Mouse (Mus musculus): ENCODE results near the gene Aptx. TPM values are rescaled to one million over a fixed set of nuclear protein-coding genes. Genes with fewer than 3 reads are reported as not detected.

Aptx gene
- total RNA-seq, 2 experiments from 2014 or later, result 18.9 to 20.9 TPM

GRCm38 (mm10) chr4:40676338-40676737, 26.7 kb downstream of the Aptx start:
- DNase-seq (ENCODE audit: low spot score in 2 of 2), result no peak

DNA sequence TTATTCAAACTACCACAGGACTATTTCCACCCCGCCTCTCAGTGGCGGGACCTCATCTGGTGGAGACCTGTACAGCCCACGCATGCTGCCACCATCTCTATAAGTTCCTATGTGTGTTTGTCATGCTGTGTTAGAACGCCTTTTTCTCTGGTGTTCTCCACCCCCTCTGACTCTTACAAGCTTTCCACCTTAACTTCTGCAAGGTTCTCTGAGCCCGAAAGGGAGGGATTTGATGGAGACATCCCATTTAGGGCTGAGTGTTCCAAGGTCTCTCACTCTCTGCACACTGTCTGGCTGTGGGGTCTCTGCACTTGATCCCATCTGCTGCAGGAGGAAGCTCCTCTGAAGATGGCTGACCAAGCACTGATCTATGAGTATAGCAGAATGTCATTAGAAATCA, 29.5 kb downstream of the Aptx start:
- DNase-seq (ENCODE audit: low spot score in 2 of 2), result no peak

DNA sequence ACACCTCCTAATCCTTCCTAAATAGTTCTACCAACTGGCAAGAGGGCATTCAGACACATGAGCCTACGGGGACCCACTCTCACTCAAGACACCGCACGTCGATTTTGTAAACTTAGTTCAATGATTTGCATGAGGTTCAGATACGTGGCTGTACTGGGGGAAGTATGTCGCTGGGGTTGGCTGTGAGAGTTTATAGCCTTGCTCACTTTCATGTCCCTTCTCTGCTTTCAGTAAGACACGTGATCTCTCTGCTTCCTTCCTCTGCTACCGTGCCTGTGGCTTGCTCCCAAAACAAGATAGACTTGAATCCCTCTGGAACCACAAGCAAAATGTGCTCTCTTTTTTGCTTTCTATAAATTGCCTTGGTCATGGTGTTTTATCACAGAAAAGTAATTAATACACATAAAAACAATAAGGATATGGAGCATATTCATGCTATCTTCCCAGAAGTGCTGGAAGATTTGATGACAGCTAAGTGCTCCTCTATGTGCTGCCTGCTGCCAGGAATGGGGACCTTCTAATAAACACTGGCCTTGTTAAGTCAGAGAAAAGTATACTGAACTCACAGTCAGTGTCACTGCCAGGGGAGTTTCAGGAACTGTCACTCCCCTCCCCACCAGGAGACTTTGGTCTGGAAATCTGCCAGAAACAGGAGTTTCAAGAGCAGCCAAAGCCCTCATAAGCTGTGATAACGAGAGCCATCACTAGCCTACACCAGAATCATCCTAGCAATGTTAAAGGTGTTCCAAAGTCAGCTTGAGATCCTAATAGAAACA, 36.6 kb downstream of the Aptx start:
- DNase-seq (ENCODE audit: low spot score in 2 of 2), result no peak

DNA sequence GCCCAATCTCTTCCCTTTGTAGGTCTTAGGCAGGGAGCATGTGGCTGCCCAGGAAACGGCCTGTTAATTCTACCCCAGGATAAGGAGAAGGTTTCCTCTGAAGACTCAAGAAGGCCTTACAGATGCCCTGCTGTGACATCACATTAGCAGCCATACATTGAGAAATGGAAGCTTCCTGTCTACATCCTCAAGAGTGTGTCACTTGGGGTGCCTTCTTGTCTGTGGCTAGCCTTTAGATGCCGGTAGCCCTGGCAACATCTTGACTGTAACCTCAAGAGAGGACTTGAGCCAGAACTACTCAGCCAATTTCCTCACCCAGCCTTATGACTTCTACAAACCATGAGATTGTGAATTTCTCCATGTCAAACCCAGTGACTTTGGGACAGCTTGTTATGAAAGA, 51.9 kb downstream of the Aptx start:
- no peak for DNase-seq (ENCODE audit: low spot score in 2 of 2)

DNA sequence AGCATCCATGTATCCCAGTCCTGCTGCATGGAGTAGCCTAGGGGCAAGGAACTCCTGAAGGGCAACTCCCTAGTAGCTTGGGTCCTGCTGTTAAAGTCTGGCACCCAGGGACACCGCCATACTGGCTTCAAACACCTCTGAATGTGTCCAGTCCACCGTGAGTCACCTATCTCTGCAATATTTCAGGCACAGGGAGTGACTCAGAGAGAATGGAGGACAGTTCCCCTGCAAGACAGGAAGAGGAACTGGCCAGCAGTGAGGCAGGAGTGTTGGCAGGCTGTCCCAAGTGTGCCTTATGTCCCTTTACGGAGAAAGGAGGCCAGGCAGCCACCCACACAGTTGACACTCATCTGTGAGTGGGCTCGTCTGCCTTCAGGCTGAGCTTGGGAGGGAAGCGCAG, 53.9 kb downstream of the Aptx start:
- no peak for DNase-seq (ENCODE audit: low spot score in 2 of 2)

GRCm38 (mm10) chr4:40643567-40643966, 59.4 kb downstream of the Aptx start:
- DNase-seq (ENCODE audit: low spot score in 2 of 2), result no peak

DNA sequence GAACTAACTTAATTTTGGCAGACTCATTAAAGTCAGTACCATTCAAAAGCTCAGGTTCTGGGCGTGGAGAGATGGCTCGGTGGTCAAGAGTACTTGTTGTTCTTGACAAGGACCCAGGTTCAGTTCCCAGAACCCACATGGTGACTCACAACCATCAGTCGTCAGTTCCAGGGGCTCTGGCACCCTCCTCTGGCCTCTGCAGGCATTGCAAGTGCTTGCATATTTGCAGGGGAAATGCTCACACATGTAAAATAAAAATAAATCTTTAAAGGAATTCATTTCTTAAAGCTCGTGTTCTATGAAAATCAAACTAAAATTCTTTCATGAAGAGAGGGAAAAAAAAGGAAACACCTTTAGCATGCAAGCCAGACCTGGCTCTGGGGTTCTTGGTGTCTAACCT, 62.0 kb downstream of the Aptx start:
- DNase-seq (ENCODE audit: low spot score in 2 of 2), result no peak

Small RNA genes within 50 kb of the gene (microRNA-seq; reads per million reads assigned to microRNA genes)
- not detected for gene Mir207

Other genes with a start within 250 kb of the Aptx start
- under 1 TPM; 0.15 to 0.26 TPM for gene Tmem215, start 231.0 kb downstream of the Aptx start, total RNA-seq (2021)
- gene Dnaja1, start 19.0 kb upstream of the Aptx start, total RNA-seq (2021), result 100 to 1,000 TPM; 102 to 123 TPM
- gene Smu1, start 54.7 kb upstream of the Aptx start, total RNA-seq (2021), result 10 to 100 TPM; 45.3 to 47.3 TPM
- 10 to 100 TPM; 89.0 to 91.4 TPM for gene B4galt1, start 150.8 kb upstream of the Aptx start, total RNA-seq (2021)
- not detected for gene Spink4, start 216.9 kb upstream of the Aptx start, total RNA-seq (2021)
- gene Bag1, start 245.1 kb upstream of the Aptx start, total RNA-seq (2021), result 100 to 1,000 TPM; 174 to 190 TPM
- 10 to 100 TPM; 40.9 to 43.3 TPM for gene Chmp5, start 245.2 kb upstream of the Aptx start, total RNA-seq (2021)

All from gastrocnemius, postnatal 4 days (tissue).